Mouse (Mus musculus): Measurements from ENCODE around the gene Wsb2.

DNA sequence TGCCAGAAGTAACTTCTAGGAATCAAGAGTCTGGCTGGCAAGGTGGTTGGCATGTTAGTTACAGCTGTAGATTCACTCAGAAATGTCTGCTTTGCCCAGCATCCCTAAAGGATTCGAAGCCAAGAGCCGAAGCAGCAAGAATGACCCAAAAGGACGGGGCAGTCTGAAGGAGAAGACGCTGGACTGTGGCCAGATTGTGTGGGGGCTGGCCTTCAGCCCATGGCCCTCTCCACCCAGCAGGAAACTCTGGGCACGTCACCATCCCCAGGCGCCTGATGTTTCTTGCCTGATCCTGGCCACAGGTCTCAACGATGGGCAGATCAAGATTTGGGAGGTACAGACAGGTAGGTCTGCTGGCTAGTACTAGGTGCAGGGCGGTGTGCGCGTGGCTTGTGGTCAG is 13.5 kb downstream of the Wsb2 start:
- no peak for TF ChIP-seq CTCF (IDR thresholded peaks at IDR 0.05)
- no peak for TF ChIP-seq POLR2A (IDR thresholded peaks at IDR 0.05; ENCODE audit: insufficient read depth, low read depth, low read length)
- no peak for TF ChIP-seq EP300 (IDR thresholded peaks at IDR 0.05; ENCODE audit: insufficient read depth, low read depth, low read length)

Measured in heart, adult 2 months (tissue).